Mouse (Mus musculus): Measurements from ENCODE around the gene Irx4. TPM values are rescaled to one million over a fixed set of nuclear protein-coding genes. Genes with fewer than 3 reads are reported as not detected.

Irx4 gene
- polyA plus RNA-seq, 2 experiments: 7.4 to 8.9 TPM

- Histone ChIP-seq H3K27me3 (ENCODE audit: control insufficient read depth, insufficient read depth, low read length) (peaks cover 100% of the 10 kb centered on the region), H3K9me3 (ENCODE audit: control insufficient read depth, low read length) (no peaks in the 10 kb centered on the region), H3K4me2 (replicated peaks; ENCODE audit: low read depth, low read length, severe bottlenecking) (0 out of 2 replicates have a peak overlapping the region, but pooled peaks have one; percentile 13), H3K4me1 (ENCODE audit: control insufficient read depth, insufficient read depth, low read length) (peaks cover 10% of the 10 kb centered on the region; the same call in 1 of the 2 replicates), H3K27ac (replicated peaks; ENCODE audit: low read depth, low read length) (no peak overlapping the region), H3K9ac (ENCODE audit: low read depth, low read length, severe bottlenecking) (no peak overlapping the region), H3K4me3 (replicated peaks; ENCODE audit: low read length) (no peak overlapping the region), H3K36me3 (ENCODE audit: control insufficient read depth, insufficient read depth, low read length) (no peaks in the 10 kb centered on the region)
- DNase-seq (ENCODE audit: low spot score) (no peak), ATAC-seq (ENCODE audit: low FRiP score, low read depth) (no peak)
- WGBS: 6% methylated on average over 27 of the region's 29 CpGs
- TF ChIP-seq POLR2A (IDR thresholded peaks at IDR 0.05; ENCODE audit: borderline replicate concordance, extremely low read depth, insufficient read depth, insufficient read length): no peak
Measured at GRCm38 (mm10) chr13:73264166-73264735, 4.0 kb downstream of the Irx4 start.

DNA sequence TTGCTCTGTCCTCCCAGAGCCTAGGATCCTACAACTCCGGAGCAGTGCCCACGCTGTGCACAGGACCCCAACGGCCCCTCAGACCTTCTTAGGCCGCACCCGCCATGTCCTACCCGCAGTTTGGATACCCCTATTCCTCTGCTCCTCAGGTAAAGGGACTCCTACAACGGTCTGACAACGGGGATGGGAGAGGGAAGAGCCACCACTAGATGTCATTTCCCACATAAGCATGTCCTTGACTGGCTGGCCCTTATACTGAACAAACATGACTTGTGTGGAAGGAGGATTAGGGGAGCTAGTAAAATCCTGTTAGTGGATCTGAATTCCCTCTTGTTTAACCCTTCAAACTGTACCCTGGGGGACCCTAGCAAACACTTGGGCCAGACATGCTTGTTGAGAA lies 4.6 kb downstream of the Irx4 start:
- Histone ChIP-seq H3K27ac (replicated peaks; ENCODE audit: low read depth, low read length) (no peak overlapping the region), H3K4me1 (ENCODE audit: control insufficient read depth, insufficient read depth, low read length) (peaks cover 10% of the 10 kb centered on the region; the same call in 1 of the 2 replicates), H3K9ac (ENCODE audit: low read depth, low read length, severe bottlenecking) (no peak overlapping the region), H3K36me3 (ENCODE audit: control insufficient read depth, insufficient read depth, low read length) (no peaks in the 10 kb centered on the region), H3K9me3 (ENCODE audit: control insufficient read depth, low read length) (no peaks in the 10 kb centered on the region), H3K4me2 (replicated peaks; ENCODE audit: low read depth, low read length, severe bottlenecking) (no peak overlapping the region), H3K4me3 (replicated peaks; ENCODE audit: low read length) (peak overlapping the region; percentile 25; the same call in 1 of the 2 replicates), H3K27me3 (ENCODE audit: control insufficient read depth, insufficient read depth, low read length) (peaks cover 100% of the 10 kb centered on the region)
- TF ChIP-seq POLR2A (IDR thresholded peaks at IDR 0.05; ENCODE audit: borderline replicate concordance, extremely low read depth, insufficient read depth, insufficient read length): no peak
- no peak for ATAC-seq (ENCODE audit: low FRiP score, low read depth)
- no peak for DNase-seq (ENCODE audit: low spot score)
- WGBS: 17% methylated on average over 8 of the region's 8 CpGs

GRCm38 (mm10) chr13:73265442-73265841 lies 5.2 kb downstream of the Irx4 start:
- Histone ChIP-seq H3K27me3 (ENCODE audit: control insufficient read depth, insufficient read depth, low read length) (peaks cover 100% of the 10 kb centered on the region), H3K4me2 (replicated peaks; ENCODE audit: low read depth, low read length, severe bottlenecking) (peak overlapping the region; percentile 41), H3K9ac (ENCODE audit: low read depth, low read length, severe bottlenecking) (peak overlapping the region; percentile 28; the same call in 1 of the 2 replicates), H3K4me3 (replicated peaks; ENCODE audit: low read length) (peak overlapping the region; percentile 25), H3K4me1 (ENCODE audit: control insufficient read depth, insufficient read depth, low read length) (peaks cover 10% of the 10 kb centered on the region; the same call in 1 of the 2 replicates), H3K36me3 (ENCODE audit: control insufficient read depth, insufficient read depth, low read length) (no peaks in the 10 kb centered on the region), H3K27ac (replicated peaks; ENCODE audit: low read depth, low read length) (no peak overlapping the region), H3K9me3 (ENCODE audit: control insufficient read depth, low read length) (no peaks in the 10 kb centered on the region)
- peak; percentile 31; the same call in 1 of the 2 replicates for ATAC-seq (ENCODE audit: low FRiP score, low read depth)
- WGBS: 1% methylated on average over 24 of the region's 28 CpGs
- no peak for TF ChIP-seq POLR2A (IDR thresholded peaks at IDR 0.05; ENCODE audit: borderline replicate concordance, extremely low read depth, insufficient read depth, insufficient read length)
- no peak for DNase-seq (ENCODE audit: low spot score)

- TF ChIP-seq POLR2A (IDR thresholded peaks at IDR 0.05; ENCODE audit: borderline replicate concordance, extremely low read depth, insufficient read depth, insufficient read length): no peak
- Histone ChIP-seq H3K9me3 (ENCODE audit: control insufficient read depth, low read length) (no peaks in the 10 kb centered on the region), H3K36me3 (ENCODE audit: control insufficient read depth, insufficient read depth, low read length) (no peaks in the 10 kb centered on the region), H3K4me1 (ENCODE audit: control insufficient read depth, insufficient read depth, low read length) (peaks cover 9% of the 10 kb centered on the region; the same call in 1 of the 2 replicates), H3K4me2 (replicated peaks; ENCODE audit: low read depth, low read length, severe bottlenecking) (no peak overlapping the region), H3K4me3 (replicated peaks; ENCODE audit: low read length) (no peak overlapping the region), H3K27ac (replicated peaks; ENCODE audit: low read depth, low read length) (no peak overlapping the region), H3K9ac (ENCODE audit: low read depth, low read length, severe bottlenecking) (no peak overlapping the region), H3K27me3 (ENCODE audit: control insufficient read depth, insufficient read depth, low read length) (peaks cover 100% of the 10 kb centered on the region)
- ATAC-seq (ENCODE audit: low FRiP score, low read depth): no peak
- WGBS: 5% methylated on average over 10 of the region's 10 CpGs
- no peak for DNase-seq (ENCODE audit: low spot score)
Measured at GRCm38 (mm10) chr13:73267551-73267950, 7.3 kb downstream of the Irx4 start.

GRCm38 (mm10) chr13:73268702-73269101 lies 8.4 kb downstream of the Irx4 start:
- H3K4me2 ChIP-seq (replicated peaks; ENCODE audit: low read depth, low read length, severe bottlenecking): 0 out of 2 replicates have a peak overlapping the region, but pooled peaks have one; percentile 13
- H3K36me3 ChIP-seq (ENCODE audit: control insufficient read depth, insufficient read depth, low read length): no peaks in the 10 kb centered on the region
- peak; percentile 25 for DNase-seq (ENCODE audit: low spot score)
- no peak for ATAC-seq (ENCODE audit: low FRiP score, low read depth)
- no peak overlapping the region for H3K9ac ChIP-seq (ENCODE audit: low read depth, low read length, severe bottlenecking)
- H3K4me1 ChIP-seq (ENCODE audit: control insufficient read depth, insufficient read depth, low read length): peaks cover 9% of the 10 kb centered on the region; the same call in 1 of the 2 replicates
- peaks cover 100% of the 10 kb centered on the region for H3K27me3 ChIP-seq (ENCODE audit: control insufficient read depth, insufficient read depth, low read length)
- H3K27ac ChIP-seq (replicated peaks; ENCODE audit: low read depth, low read length): no peak overlapping the region
- no peak for TF ChIP-seq POLR2A (IDR thresholded peaks at IDR 0.05; ENCODE audit: borderline replicate concordance, extremely low read depth, insufficient read depth, insufficient read length)
- 0% methylated on average over 19 of the region's 20 CpGs for WGBS
- peak overlapping the region; percentile 14; the same call in 1 of the 2 replicates for H3K4me3 ChIP-seq (replicated peaks; ENCODE audit: low read length)
- no peaks in the 10 kb centered on the region for H3K9me3 ChIP-seq (ENCODE audit: control insufficient read depth, low read length)
